Mouse (Mus musculus): ENCODE results near the gene Slc22a21. TPM values are rescaled to one million over a fixed set of nuclear protein-coding genes. Genes with fewer than 3 reads are reported as not detected.

Gene Slc22a21
- polyA plus RNA-seq, 1 experiment from 2014 or later = 6.0 TPM

- Histone ChIP-seq H3K4me2 (replicated peaks; ENCODE audit: low read depth) (no peak overlapping the region), H3K4me3 (ENCODE audit: low read depth, low read length) (no peak overlapping the region), H3K9me3 (ENCODE audit: control insufficient read depth, low read length) (no peaks in the 10 kb centered on the region), H3K4me1 (replicated peaks; ENCODE audit: control insufficient read depth, insufficient read depth) (no peaks in the 10 kb centered on the region), H3K27ac (replicated peaks) (no peak overlapping the region), H3K9ac (ENCODE audit: low read length) (no peak overlapping the region), H3K36me3 (ENCODE audit: control insufficient read depth, insufficient read depth, low read length) (no peaks in the 10 kb centered on the region), H3K27me3 (ENCODE audit: control insufficient read depth, insufficient read depth, low read length) (no peaks in the 10 kb centered on the region)
- 27% methylated on average over 17 of the region's 17 CpGs for WGBS
- 0 out of 2 replicates have a peak, but pooled peaks have one; percentile 21 for ATAC-seq (ENCODE audit: low FRiP score, low TSS enrichment)
- DNase-seq (ENCODE audit: low spot score) = peak; percentile 51
- TF ChIP-seq CTCF (IDR thresholded peaks at IDR 0.05; ENCODE audit: low read depth) (peak; percentile 84), EP300 (optimal IDR thresholded peaks at IDR 0.05) (no peak)
Observed at GRCm38 (mm10) chr11:53931091-53931943, 48.8 kb downstream of the Slc22a21 start.

DNA sequence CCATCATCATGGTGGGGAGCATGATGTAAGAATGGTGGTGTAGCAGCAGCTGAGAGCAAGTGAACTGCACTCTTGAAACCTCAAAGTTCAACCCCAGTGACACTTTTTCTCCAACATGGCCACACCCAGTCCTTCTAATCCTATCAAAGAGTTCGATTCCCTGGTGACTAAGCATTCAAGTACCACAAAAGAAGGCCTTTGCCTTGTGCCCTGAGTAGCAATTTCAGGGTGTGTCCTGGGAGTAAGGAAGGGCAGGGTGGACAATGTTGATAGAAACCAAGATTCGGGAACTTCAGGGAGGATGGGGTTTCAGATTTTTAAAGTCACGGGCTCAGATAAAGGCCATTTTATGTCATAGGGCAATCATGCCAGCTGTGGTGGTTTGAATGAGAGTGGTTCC lies 50.4 kb downstream of the Slc22a21 start:
- Histone ChIP-seq H3K27ac (replicated peaks) (no peak overlapping the region), H3K36me3 (ENCODE audit: control insufficient read depth, insufficient read depth, low read length) (no peaks in the 10 kb centered on the region), H3K27me3 (ENCODE audit: control insufficient read depth, insufficient read depth, low read length) (no peaks in the 10 kb centered on the region), H3K9me3 (ENCODE audit: control insufficient read depth, low read length) (no peaks in the 10 kb centered on the region), H3K4me3 (ENCODE audit: low read depth, low read length) (no peak overlapping the region), H3K9ac (ENCODE audit: low read length) (no peak overlapping the region), H3K4me1 (replicated peaks; ENCODE audit: control insufficient read depth, insufficient read depth) (no peaks in the 10 kb centered on the region), H3K4me2 (replicated peaks; ENCODE audit: low read depth) (no peak overlapping the region)
- 73% methylated on average over 3 of the region's 3 CpGs for WGBS
- no peak for DNase-seq (ENCODE audit: low spot score)
- no peak for ATAC-seq (ENCODE audit: low FRiP score, low TSS enrichment)
- no peak for TF ChIP-seq EP300 (optimal IDR thresholded peaks at IDR 0.05)
- no peak for TF ChIP-seq CTCF (IDR thresholded peaks at IDR 0.05; ENCODE audit: low read depth)

DNA sequence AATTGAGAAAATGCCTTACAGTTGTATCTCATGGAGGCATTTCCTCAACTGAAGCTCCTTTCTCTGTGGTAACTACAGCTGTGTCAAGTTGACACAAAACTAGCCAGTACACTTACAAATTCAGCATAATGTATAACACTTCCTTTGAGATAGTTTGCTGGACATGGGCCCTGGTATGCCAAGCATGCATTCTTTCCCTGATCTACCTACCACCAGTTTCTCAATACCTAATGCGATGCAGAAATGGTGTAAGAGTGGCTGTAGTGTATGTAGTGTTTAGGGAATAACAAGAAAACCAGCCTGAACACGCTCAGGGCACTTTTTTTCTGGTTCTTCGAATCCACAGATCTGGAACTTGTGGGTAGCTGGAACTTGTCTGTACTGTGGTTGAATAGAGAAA lies 51.5 kb downstream of the Slc22a21 start:
- no peaks in the 10 kb centered on the region for H3K36me3 ChIP-seq (ENCODE audit: control insufficient read depth, insufficient read depth, low read length)
- H3K9me3 ChIP-seq (ENCODE audit: control insufficient read depth, low read length) = no peaks in the 10 kb centered on the region
- H3K27me3 ChIP-seq (ENCODE audit: control insufficient read depth, insufficient read depth, low read length) = no peaks in the 10 kb centered on the region
- no peak overlapping the region for H3K27ac ChIP-seq (replicated peaks)
- DNase-seq (ENCODE audit: low spot score) (no peak), ATAC-seq (ENCODE audit: low FRiP score, low TSS enrichment) (no peak)
- no peaks in the 10 kb centered on the region for H3K4me1 ChIP-seq (replicated peaks; ENCODE audit: control insufficient read depth, insufficient read depth)
- H3K4me2 ChIP-seq (replicated peaks; ENCODE audit: low read depth) = no peak overlapping the region
- 58% methylated on average over 3 of the region's 3 CpGs for WGBS
- TF ChIP-seq CTCF (IDR thresholded peaks at IDR 0.05; ENCODE audit: low read depth) (no peak), EP300 (optimal IDR thresholded peaks at IDR 0.05) (no peak)
- H3K9ac ChIP-seq (ENCODE audit: low read length) = no peak overlapping the region
- H3K4me3 ChIP-seq (ENCODE audit: low read depth, low read length) = no peak overlapping the region

DNA sequence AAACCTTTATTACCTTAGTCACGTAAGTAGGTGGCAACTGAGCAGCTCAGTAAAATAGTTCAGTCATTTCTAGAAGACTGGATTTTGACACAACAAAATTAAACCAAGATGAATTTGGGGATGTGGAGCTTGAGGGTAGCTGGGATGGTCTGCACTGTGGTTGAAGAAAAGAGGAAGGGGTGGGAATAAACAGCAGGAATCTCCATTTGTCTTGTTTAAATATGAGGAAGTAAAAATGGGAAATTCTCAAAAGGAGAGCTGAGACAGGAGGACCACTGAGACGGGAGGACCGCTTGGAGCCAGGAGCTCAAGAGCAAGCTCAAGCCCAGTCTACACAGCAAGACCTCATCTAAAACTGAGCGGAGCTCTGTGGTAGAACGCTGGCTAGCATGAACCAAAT lies 53.8 kb downstream of the Slc22a21 start:
- TF ChIP-seq EP300 (optimal IDR thresholded peaks at IDR 0.05) (no peak), CTCF (IDR thresholded peaks at IDR 0.05; ENCODE audit: low read depth) (no peak)
- H3K9ac ChIP-seq (ENCODE audit: low read length) = no peak overlapping the region
- no peak overlapping the region for H3K4me3 ChIP-seq (ENCODE audit: low read depth, low read length)
- no peaks in the 10 kb centered on the region for H3K4me1 ChIP-seq (replicated peaks; ENCODE audit: control insufficient read depth, insufficient read depth)
- H3K4me2 ChIP-seq (replicated peaks; ENCODE audit: low read depth) = no peak overlapping the region
- H3K9me3 ChIP-seq (ENCODE audit: control insufficient read depth, low read length) = no peaks in the 10 kb centered on the region
- WGBS = 95% methylated on average over 5 of the region's 5 CpGs
- H3K27ac ChIP-seq (replicated peaks) = no peak overlapping the region
- no peaks in the 10 kb centered on the region for H3K27me3 ChIP-seq (ENCODE audit: control insufficient read depth, insufficient read depth, low read length)
- DNase-seq (ENCODE audit: low spot score) (no peak), ATAC-seq (ENCODE audit: low FRiP score, low TSS enrichment) (no peak)
- no peaks in the 10 kb centered on the region for H3K36me3 ChIP-seq (ENCODE audit: control insufficient read depth, insufficient read depth, low read length)

- Histone ChIP-seq H3K9me3 (ENCODE audit: control insufficient read depth, low read length) (no peaks in the 10 kb centered on the region), H3K4me3 (ENCODE audit: low read depth, low read length) (no peak overlapping the region), H3K4me2 (replicated peaks; ENCODE audit: low read depth) (no peak overlapping the region), H3K4me1 (replicated peaks; ENCODE audit: control insufficient read depth, insufficient read depth) (no peaks in the 10 kb centered on the region), H3K27ac (replicated peaks) (no peak overlapping the region), H3K27me3 (ENCODE audit: control insufficient read depth, insufficient read depth, low read length) (no peaks in the 10 kb centered on the region), H3K36me3 (ENCODE audit: control insufficient read depth, insufficient read depth, low read length) (no peaks in the 10 kb centered on the region), H3K9ac (ENCODE audit: low read length) (no peak overlapping the region)
- DNase-seq (ENCODE audit: low spot score) (no peak), ATAC-seq (ENCODE audit: low FRiP score, low TSS enrichment) (no peak)
- 92% methylated on average over 4 of the region's 4 CpGs for WGBS
- TF ChIP-seq EP300 (optimal IDR thresholded peaks at IDR 0.05) (no peak), CTCF (IDR thresholded peaks at IDR 0.05; ENCODE audit: low read depth) (no peak)
Observed at GRCm38 (mm10) chr11:53918851-53919250, 61.3 kb downstream of the Slc22a21 start.

GRCm38 (mm10) chr11:53911011-53911410 lies 69.1 kb downstream of the Slc22a21 start:
- no peak for DNase-seq (ENCODE audit: low spot score)
- Histone ChIP-seq H3K4me1 (replicated peaks; ENCODE audit: control insufficient read depth, insufficient read depth) (no peaks in the 10 kb centered on the region), H3K27me3 (ENCODE audit: control insufficient read depth, insufficient read depth, low read length) (no peaks in the 10 kb centered on the region), H3K27ac (replicated peaks) (no peak overlapping the region), H3K4me3 (ENCODE audit: low read depth, low read length) (no peak overlapping the region), H3K4me2 (replicated peaks; ENCODE audit: low read depth) (no peak overlapping the region), H3K9ac (ENCODE audit: low read length) (no peak overlapping the region), H3K36me3 (ENCODE audit: control insufficient read depth, insufficient read depth, low read length) (no peaks in the 10 kb centered on the region), H3K9me3 (ENCODE audit: control insufficient read depth, low read length) (no peaks in the 10 kb centered on the region)
- 60% methylated on average over 4 of the region's 4 CpGs for WGBS
- ATAC-seq (ENCODE audit: low FRiP score, low TSS enrichment) = 0 out of 2 replicates have a peak, but pooled peaks have one; percentile 41
- TF ChIP-seq EP300 (optimal IDR thresholded peaks at IDR 0.05) (no peak), CTCF (IDR thresholded peaks at IDR 0.05; ENCODE audit: low read depth) (no peak)

Data from stomach, postnatal 0 days (tissue).